Mouse (Mus musculus) cerebellum, adult 9-11 months (tissue): ENCODE results near the gene Polr1d.
A peak's percentile ranks its signal among the peaks of the same experiment; 100 is the strongest.

Experiments
- DNase-seq: peaks from one replicate; pipeline ENCODE4 v3.0.0; 2022

The Polr1d gene

DNA sequence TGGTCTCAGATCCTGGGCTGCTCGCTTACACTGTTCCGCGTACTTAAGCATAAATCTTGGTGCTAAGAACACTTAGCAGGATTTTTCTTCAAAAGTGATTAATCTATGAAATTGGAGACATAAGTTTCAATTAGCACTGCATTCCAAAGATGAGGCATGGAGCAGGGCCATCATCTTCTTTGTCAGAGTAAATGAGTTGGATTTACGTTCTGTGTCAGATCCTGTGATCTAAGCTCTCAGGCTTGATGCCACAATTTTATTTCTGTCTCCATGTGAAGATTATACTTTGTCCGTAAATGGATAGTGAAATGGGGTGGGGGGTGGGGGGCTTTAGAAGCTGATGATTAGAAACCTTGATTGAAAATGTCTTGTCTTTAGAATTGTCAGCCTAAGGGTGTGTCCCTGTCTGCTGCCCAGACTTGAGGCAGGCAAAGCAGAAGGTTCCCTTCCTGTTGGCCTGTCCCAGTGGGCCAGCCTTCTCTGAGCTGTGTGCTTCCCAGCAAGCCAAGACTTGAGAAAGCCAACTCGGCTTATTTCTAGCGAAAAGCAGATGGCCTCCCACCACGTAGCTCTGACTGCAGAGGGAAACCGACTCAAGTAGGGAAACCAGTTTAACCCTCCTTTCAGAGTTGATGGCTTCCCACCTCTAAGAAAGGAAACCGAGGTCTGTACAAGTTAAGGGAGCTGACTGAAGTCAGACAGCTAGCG is 13.6 kb downstream of the Polr1d start:
- DNase-seq, result peak; percentile 91

DNA sequence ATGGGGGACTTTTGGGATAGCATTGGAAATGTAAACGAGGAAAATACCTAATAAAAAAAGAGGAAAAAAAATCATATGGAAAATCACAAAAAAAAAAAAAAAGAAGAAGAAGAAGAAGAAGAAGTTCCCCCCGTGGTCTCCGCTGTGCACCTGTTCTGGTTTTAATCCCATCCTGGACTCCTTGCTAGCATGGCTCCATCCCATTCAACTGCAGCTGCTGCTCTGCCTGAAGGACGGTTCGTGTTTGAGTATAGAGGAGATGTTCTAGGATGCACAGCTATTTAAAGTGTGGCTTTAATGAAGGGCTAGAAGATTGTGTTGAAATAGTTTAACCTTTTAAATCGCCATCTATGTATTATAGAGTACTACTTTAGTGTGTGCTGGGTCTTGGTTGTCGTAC is 15.6 kb downstream of the Polr1d start:
- DNase-seq, result no peak

DNA sequence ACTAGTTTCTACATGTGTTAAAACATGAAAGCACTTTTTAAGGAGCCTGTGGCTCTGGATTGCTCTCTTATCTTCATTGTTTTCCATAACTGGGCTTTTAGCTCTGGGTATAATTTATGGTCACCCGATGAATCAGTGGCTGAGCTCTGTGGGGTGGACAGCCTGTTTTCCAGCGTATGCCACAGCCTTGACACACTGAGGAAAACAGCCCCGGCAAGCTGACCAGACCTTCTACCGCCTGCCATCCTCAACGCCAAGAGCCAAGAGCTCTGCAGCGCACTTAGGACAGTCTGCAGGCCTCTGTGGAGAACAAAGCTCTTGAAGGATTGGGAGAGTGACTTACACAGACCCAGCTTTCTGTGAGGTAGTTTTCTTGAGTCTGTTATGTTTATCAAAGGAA is 17.4 kb downstream of the Polr1d start:
- peak; percentile 35 for DNase-seq

DNA sequence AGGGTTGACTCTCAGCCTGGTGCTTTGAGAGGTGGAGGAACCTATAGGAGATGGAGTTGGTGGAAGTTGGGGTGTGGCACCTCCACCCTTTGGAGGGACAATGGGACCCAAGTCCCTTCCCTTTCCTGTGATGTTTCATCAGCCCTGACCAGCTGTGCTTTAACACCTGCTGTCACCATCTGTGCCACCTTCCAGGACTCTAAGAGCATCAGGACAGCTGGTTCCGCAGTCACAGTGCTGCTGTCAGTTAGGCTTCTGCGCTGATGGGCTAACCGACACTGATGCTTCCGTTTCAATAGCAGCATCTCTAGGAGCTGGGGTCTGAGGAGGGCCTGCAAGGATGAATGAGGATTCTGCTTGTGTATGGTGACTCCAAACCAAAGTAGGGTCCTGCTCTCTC is 19.7 kb downstream of the Polr1d start:
- DNase-seq, result no peak

DNA sequence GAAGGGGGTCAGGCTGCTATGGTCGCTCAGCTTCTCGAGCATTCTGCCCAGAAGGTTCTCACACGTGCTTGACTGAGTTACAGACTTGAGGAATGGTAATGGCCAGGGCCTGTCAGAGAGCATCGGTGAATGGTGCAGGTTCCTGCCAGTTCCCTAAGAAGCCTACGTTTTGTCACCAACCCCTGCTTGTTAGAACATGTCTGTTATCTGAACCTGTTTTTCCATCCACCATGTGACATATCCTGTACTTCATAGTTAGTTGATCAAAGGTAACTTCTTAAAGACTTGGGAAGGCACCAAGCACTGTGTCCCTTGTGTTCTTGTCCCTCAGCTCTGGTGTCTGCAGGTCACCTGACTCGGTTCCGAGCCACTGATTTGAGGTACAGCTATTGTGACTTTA is 21.8 kb downstream of the Polr1d start:
- no peak for DNase-seq

DNA sequence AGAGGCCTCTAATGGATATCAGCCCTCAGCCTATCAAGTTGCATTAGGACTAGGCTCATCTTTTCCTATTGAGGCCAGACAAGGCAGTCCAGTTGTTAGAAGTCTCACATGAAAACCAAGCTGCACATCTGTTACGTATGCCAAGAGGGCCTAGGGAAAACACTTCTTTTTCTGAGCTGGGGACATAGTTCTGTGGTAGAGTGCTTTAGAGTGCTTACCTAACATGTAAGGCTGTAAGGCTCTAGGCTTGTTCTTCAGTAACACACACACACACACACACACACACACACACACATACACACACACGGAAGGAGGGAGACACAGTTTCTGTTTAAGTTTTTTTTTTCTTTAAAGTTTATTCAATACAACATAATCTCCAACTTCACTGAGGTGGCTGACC is 23.3 kb downstream of the Polr1d start:
- DNase-seq, result no peak

DNA sequence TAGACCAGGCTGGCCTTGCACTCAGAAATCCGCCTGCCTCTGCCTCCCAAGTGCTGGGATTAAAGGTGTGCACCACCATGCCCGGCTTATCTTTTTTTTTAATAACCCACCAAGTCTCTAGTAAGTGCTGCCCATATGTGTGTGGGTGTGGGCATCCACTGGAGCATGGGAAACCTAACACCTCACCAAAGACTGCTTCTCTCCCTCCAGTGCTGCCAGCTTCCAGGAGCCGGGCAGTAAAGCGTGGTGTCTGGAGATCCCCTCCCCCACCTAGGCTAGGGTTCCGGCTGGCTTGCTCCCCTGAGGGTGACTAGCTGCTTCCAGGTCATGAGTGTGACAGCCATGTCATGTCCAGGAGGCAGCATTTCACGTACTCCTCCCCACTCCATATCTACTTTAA is 25.4 kb downstream of the Polr1d start:
- no peak for DNase-seq

DNA sequence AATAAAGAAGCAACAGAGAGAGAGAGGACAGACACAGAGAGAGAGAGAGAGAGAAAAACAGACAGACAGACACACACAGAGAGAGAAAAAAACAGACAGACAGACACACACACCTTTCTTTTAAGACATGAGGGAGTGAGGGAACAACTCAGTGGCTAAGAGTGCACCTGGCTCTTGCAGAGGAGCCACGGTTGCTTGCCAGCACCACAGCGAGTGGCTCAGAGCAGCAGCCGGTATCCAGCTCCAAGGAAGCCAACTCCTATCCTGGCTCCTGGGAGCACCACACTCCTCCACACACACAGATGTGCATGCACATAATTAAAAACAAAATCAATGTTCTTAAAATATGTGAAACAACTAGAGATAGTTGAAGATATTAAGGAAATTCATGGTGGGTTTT is 30.4 kb downstream of the Polr1d start:
- DNase-seq, result peak; percentile 70

DNA sequence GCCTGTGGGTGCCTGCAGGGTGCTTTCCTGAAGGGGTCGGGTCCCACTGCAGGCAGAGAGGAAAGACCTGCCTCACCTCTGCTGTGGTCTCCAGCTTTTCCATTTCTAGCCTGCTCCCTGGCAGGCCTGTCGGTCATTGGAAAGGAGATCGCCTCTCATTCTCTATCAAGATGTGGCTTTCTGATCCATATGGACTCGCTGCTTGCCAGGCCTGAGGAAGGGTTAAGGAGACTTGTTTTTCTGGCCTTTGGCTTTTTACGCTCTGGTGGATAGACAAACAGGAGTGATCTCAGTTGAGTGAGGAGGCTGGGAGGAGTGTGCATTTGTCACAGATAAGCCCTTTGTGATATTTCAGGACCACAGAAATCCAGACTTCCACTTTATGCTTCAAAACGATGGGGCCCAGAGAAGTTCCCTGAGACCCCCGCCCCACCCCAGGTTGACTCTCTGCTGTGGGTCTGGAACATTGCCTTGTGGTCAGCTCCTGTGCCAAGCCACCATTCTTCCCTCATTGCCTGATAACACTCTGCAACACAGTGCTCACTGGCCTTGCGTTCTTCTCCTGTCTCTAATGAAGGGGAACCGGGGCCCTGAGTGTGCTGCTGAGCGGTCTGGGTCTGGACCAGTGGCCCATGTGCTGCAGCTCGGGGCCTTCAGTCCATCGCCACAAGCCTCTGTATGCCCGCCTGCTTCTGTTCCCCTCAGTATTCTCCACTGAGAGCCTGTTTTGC is 32.2 kb downstream of the Polr1d start:
- peak; percentile 43 for DNase-seq

DNA sequence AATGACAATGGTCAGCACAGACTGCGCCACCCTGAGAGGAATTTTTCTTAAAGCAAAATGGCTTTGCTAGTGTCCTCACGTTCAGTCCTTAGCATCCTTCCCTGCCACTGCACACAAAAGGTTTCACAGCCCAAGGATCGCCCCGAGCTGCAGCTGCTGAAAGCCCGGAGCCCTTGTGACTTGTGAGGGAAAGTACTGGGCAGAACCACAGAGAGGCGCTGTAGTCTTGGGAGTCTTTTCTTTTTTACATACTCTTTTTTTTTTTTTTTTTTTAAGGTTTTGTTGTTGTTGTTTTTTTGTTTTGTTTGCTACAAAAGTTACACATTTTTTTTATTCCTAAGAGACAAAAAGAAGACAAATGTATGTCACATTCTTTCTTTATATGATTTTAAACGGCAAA is 37.9 kb downstream of the Polr1d start:
- no peak for DNase-seq

DNA sequence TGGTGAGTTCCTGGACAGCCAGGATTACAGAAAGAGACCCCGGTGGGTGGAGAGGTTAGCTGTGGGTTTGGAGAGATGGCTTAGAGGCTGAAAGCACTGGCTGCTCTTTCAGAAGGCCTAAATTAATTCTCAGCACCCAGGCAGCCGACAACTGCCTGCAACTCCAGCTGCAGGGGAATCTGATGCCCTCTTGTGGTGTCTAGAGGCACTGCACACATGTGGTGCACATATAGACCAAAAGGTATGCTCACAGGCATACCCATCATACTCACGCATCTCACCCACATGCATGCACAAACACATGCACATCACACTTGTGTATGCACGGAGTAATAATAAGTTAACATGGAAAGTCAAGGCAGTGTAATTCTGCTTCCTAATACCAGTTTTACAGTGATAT is 38.8 kb downstream of the Polr1d start:
- DNase-seq, result no peak

DNA sequence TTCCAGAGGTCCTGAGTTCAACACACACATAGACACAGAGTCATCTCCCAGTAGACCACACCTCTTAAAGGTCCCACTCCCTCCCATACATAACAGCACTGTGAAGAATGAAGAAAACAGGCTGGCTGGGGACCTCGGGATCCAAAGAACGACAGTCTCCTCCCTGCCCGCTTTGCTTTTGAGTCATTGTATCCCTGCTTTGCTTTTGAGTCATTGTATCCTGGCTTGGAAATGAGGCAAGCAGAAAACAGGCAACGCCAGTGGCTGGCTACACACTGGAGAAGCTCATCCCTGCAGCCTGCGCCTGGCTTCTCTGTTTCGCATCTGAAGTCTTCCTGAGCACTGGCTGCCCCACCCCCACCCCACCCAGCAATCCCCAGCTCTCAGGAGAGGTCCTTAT is 40.2 kb downstream of the Polr1d start:
- no peak for DNase-seq

DNA sequence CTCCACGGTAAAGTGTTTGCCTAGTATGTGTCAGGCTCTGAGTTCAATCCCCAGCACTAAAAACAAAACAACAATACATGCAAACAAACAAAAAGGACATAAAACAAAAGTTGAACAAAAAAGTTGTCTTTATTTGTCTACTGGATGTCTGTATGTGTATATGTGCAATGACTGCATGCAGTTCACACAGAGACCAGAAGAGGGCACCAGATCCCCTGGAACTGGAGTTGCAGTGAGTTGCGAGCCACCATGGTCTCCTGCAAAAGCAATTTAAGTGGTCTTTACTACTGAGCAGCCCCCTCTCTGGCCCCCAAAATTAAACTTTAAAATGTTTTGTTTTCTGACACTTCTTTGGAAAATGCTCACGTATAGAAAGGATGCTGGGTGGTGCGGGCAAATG is 44.3 kb downstream of the Polr1d start:
- DNase-seq, result no peak

DNA sequence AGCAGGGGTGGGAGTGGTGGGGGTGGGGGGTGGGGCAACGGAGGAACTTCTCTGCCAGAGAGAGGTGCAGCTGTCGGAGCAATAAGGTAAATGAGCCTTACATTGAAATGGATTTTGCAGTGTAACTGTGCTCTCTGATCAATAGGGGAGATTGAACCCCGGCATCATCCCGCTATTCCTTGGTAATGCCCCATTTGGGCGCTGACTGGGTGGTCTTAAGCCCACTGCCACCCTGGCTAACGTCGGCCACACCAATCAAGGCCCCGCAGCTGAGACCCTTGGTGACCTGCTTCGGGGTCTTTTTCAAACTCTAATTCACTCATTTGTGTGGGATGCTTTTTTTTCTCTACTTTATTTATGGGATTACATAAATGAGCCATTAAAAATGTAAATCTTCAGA is 47.9 kb downstream of the Polr1d start:
- DNase-seq, result no peak

DNA sequence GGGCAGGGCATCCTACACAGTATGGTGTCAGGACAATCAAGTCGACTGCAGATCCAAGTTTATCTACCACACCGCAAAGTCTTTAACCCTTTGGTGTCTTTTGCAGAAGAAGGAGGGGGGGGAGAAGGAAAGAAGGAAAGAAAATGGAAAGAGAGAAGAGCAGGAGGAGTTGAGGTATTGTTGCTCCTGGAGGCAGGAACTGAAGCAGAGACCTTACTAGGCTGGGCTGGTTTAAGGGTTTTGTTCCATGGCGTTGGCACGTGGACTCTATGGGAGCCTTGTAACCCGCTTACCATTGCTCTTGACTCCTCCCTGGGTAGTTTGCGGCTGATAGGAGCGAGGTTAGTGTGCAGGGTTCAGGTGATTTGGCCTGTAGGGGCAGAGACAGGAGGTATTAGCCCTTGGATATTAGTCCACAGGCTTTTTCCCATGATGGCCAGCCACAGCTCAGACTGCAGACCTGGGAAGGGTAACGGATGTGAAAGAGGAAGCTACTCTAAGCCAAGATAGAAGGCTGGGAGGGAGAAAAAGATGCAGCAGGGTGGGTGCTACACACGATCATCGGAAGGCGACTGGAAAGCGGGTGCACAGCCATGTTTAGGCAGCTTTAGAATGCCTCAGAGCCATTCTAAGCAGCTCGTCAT is 48.8 kb downstream of the Polr1d start:
- DNase-seq, result no peak

DNA sequence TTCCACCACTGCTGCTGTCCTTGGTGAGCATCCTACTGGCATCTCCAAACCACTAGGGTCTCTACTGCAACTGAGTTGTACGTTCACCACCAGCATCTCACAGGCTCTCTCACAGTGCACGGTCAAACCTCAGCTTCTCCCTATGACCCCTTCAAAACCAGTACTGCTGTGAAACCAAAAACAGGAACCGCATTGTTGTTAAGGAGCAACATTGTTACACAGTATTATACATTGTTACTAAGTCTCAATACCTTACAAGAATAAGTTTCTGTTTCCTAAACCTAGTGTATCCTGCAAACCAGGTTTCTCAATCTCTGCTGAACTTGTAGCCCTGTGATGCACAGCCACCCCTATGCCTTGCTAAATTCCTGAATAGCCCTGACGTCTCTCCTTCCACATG is 51.0 kb downstream of the Polr1d start:
- no peak for DNase-seq

DNA sequence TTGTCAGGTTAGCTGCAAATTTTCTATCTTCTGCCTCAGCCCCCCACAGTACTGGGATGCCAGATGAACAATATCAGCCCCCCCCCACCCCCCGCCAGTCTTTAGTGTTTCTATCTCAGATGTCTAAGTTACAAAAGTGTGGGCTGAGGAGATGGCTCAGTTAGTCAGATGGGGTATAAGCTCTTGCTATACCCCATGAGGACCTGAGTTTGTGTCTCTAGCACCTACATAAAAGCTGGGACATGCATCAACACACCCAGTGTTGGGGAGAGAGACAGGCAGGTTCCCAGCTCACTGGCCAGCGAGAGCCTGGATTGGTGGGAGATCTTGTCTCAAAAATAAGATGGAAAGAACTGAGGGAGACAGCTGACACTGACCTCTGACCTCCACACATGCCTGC is 52.6 kb downstream of the Polr1d start:
- DNase-seq, result no peak

DNA sequence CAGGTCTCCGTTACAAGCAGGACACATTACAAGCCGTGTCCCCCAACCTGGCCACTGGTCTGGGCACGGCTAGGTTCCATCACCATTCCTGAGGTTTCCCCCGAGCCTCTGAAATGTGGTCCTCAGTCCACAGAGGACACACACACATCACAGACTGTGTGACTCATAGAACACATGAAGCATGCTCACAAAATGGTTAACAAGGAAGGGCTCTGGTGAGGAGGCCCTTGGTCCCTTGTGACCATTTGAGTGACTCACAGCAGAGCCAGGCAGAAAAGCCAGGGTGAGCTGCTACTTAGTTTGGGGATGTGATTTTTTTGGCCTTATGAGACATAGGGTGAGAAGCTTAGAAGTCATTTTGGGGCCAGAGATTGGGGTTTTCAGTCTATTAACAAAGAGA is 55.1 kb downstream of the Polr1d start:
- DNase-seq, result no peak

DNA sequence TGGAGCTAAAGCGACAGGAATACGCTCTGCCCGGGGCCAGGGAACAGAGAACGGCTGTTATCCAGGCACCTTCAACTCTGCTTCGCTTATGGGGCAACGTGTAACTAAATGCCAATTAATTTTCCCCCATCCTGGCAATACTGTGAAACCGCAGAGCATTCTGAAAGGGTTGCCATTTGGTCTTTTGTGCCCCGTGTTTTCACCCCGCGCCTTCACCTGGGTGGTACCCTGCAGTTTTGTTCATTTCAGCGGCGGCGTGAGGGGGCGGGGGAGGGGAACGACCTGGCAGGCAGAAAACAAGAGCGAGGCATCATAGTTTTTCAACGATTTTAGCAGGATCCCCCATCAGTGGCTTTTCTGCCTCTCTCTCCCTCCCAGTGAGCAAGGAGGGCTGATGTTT is 56.8 kb downstream of the Polr1d start:
- no peak for DNase-seq

DNA sequence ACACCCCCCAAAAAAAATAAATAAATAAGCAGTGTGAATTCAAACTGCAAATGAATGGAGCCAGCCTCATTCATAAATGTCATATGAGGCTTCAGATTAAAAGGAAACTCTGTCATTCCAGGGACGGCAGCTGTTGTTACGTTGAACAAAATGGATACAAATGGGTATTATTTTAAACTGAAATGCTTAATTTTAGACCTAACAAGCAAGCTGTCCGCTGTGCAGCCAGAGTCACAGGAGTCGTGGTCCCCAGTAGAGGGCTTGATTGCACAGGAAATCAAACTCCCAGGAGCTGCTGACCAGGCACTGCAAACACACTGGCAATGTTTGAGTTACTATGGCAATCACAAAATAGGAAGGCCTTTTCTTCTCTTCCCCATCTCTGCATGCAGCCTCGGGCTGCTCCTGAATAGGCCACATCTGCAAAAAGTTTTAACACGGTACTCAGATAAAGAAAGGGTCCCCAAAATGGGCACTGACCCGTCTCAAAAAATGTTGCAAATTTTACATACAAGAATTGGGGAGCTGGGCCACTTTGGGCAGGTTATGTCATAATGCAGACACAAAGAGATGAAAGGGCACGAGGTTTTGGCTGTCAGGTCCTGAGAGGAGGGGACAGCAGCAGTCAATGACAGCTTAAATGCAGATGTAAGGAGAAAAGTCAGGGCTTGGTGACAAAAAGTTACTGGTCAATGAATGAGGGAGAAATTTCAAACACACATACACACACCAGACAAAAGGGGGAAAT is 57.7 kb downstream of the Polr1d start:
- no peak for DNase-seq

DNA sequence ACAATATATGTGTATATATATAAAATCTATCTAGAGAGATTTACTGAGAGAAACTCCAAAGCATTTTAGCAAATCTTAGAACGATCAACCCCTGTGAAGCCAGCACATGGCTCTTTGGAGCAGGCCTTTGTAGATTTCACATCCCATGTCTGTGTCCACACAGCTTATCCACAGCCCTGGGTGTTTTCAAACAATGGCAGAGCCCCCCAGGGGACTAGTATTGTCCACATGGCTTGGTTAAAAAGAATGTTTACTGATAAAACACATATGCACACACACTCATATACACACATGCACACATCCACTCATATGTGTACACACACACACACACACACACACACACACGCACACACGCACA is 58.2 kb downstream of the Polr1d start:
- no peak for DNase-seq

DNA sequence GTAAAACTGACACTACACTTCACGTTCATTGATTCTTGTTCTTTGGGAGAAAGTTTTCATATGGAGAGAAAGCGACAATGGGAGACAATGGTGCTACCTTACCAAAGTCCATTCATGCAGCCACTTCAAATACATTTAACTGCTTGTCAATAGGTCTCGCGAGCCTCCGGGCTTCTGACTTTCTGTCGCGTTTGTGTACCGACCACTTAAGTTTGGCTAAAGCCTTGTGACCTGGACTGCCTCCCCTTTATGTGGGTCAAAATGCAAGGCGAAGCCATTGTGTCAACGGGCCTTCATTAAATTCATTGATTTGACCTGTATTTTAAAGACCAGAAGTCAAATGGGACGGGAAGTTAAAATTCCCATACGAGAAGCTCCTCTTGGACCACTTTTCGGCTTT is 59.1 kb downstream of the Polr1d start:
- no peak for DNase-seq

DNA sequence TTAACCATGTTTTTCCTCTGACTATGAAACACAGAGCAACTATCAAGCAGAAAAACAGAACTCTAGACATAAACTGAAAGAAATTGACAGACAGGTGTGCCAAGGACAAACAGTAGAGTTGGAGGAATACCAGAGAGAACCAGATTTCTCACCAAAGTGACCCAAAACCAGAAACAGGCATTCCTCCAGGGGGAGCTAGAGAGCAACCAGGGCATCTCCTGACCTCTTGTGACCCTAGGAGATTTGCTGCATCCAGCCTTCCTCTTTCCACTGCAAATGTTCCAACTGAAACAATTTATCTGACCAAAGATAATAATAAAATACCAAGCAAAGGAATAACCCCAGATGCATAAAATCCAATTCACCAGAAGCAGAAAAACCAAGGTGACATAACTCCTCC is 70.5 kb downstream of the Polr1d start:
- no peak for DNase-seq
